In the genomic region with DNA sequence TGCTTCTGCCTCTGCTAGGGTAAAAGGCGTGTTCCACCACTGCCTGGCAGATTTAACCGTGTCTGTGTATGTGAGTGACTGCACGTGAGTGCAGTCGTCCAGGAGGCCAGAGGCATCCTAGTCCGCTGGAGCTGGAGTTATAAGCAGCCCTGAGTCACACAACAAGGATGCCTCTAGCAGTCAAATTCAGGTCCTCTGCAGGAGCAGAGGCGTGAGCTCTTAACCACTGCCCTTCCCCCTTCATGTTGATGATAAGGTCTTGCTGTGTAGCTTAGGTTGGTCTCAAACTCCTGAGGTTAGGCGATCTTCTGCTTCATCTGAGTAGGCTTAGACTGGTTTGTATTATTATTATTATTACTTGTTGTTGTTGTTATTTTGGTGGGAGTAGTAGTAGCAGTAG, we compare ENCODE assay signal across 24 mouse cellular contexts.
"Had no signal": no experiment of that assay in that cellular context is flagged by ENCODE, and none has a peak within 500 bp of the region (broad histone marks: within the 10 kb centered on the region; RNA-seq: fewer than 3 reads in every experiment).

No protein-coding gene starts in this region.

- H3K9ac ChIP-seq: kidney, embryonic 15.5 days; limb, embryonic 13.5 days; liver, embryonic 12.5 days; liver, embryonic 15.5 days; lung, embryonic 15.5 days; midbrain, embryonic 13.5 days; neural tube, embryonic 13.5 days; stomach, embryonic 15.5 days had no signal

- H3K36me3 ChIP-seq: kidney, embryonic 15.5 days; limb, embryonic 10.5 days; limb, embryonic 13.5 days; liver, embryonic 12.5 days; liver, embryonic 15.5 days; lung, embryonic 15.5 days; midbrain, embryonic 10.5 days; midbrain, embryonic 13.5 days; neural tube, embryonic 13.5 days; stomach, embryonic 15.5 days had no signal

- H3K9me3 ChIP-seq: kidney, embryonic 15.5 days; limb, embryonic 10.5 days; limb, embryonic 13.5 days; liver, embryonic 12.5 days; liver, embryonic 15.5 days; lung, embryonic 15.5 days; megakaryocyte, embryonic 14.5 days; midbrain, embryonic 10.5 days; midbrain, embryonic 13.5 days; neural tube, embryonic 13.5 days; stomach, embryonic 15.5 days had no signal

- DNase-seq: kidney, adult 8-10 months; kidney, postnatal 10 days; kidney, postnatal 36 days; liver; lung, adult 18-20 months; lung, postnatal 10 days; lung, postnatal 36 days; retina, postnatal 1 day; right cerebral cortex, postnatal 25 days; spleen, adult 18-20 months; thymus, postnatal 36 days had no signal

- H3K4me2 ChIP-seq: kidney, embryonic 15.5 days; limb, embryonic 13.5 days; liver, embryonic 12.5 days; liver, embryonic 15.5 days; lung, embryonic 15.5 days; midbrain, embryonic 13.5 days; neural tube, embryonic 13.5 days; stomach, embryonic 15.5 days had no signal

- H3K4me3 ChIP-seq: kidney, embryonic 15.5 days; limb, embryonic 10.5 days; limb, embryonic 13.5 days; liver, embryonic 12.5 days; liver, embryonic 15.5 days; lung, embryonic 15.5 days; megakaryocyte, embryonic 14.5 days; midbrain, embryonic 10.5 days; midbrain, embryonic 13.5 days; myocyte; neural tube, embryonic 13.5 days; stomach, embryonic 15.5 days had no signal

- H3K27me3 ChIP-seq: kidney, embryonic 15.5 days; limb, embryonic 13.5 days; liver, embryonic 12.5 days; liver, embryonic 15.5 days; lung, embryonic 15.5 days; midbrain, embryonic 13.5 days; neural tube, embryonic 13.5 days; stomach, embryonic 15.5 days had no signal

- H3K4me1 ChIP-seq: kidney, embryonic 15.5 days; limb, embryonic 13.5 days; liver, embryonic 12.5 days; liver, embryonic 15.5 days; lung, embryonic 15.5 days; megakaryocyte, embryonic 14.5 days; stomach, embryonic 15.5 days had no signal

- H3K27ac ChIP-seq: kidney, embryonic 15.5 days; limb, embryonic 10.5 days; limb, embryonic 13.5 days; liver, embryonic 12.5 days; liver, embryonic 15.5 days; lung, embryonic 15.5 days; midbrain, embryonic 10.5 days; midbrain, embryonic 13.5 days; neural tube, embryonic 13.5 days; stomach, embryonic 15.5 days had no signal

- ATAC-seq: liver, embryonic 12.5 days; midbrain, embryonic 13.5 days; midbrain, embryonic 16.5 days had no signal
